Mouse (Mus musculus) forebrain, embryonic 12.5 days (tissue): ENCODE data around the gene Htt. TPM values are rescaled to one million over a fixed set of nuclear protein-coding genes. Genes with fewer than 3 reads are reported as not detected.

Experiments
- ATAC-seq: fragments of 200-750 bp; cut with Nextera tagmentation; 2 replicates; pipeline ENCODE4 v1.8.0; 2017; ENCODE audit warnings: moderate TSS enrichment; ENCODE audit not compliant: low FRiP score
- H3K27ac ChIP-seq: fragments of 300-500 bp; sonication (generic); 2 replicates; pipeline ENCODE4 v1.5.1; 2016; ENCODE audit warnings: mild to moderate bottlenecking
- H3K27me3 ChIP-seq: fragments of 300-500 bp; sonication (generic); 2 replicates; pipeline ENCODE4 v1.6.1; 2016; ENCODE audit warnings: mild to moderate bottlenecking
- H3K36me3 ChIP-seq: fragments of 300-500 bp; sonication (generic); replicated peaks from 2 replicates; pipeline ENCODE4 v1.6.1; 2016; ENCODE audit warnings: mild to moderate bottlenecking
- H3K4me1 ChIP-seq: fragments of 300-500 bp; sonication (generic); 2 replicates; pipeline ENCODE4 v1.6.1; 2016
- H3K4me2 ChIP-seq: fragments of 300-500 bp; sonication (generic); 2 replicates; pipeline ENCODE4 v1.6.1; 2016; ENCODE audit warnings: mild to moderate bottlenecking, moderate library complexity
- H3K4me3 ChIP-seq: fragments of 300-500 bp; sonication (generic); replicated peaks from 2 replicates; pipeline ENCODE4 v1.5.1; 2016; ENCODE audit warnings: mild to moderate bottlenecking
- H3K9ac ChIP-seq: fragments of 300-500 bp; sonication (generic); 2 replicates; pipeline ENCODE4 v1.6.1; 2016; ENCODE audit warnings: mild to moderate bottlenecking
- H3K9me3 ChIP-seq: fragments of 300-500 bp; sonication (generic); 2 replicates; pipeline ENCODE4 v1.6.1; 2016
- WGBS: fragments of 180-500 bp; shearing (Covaris S2); methylation state at CpG from one replicate; pipeline ENCODE4 v1.1.7; 2016; 5-methylcytosine and 5-hydroxymethylcytosine counted together
- polyA plus RNA-seq: library from polyadenylated mRNA; unstranded; fragments of >200 nt; fragmentation: Nextera tagmentation; extraction: Ambion mirVana; gene quantifications from 2 replicates; pipeline ENCODE4 v1.2.1, GENCODE M21; 2016

Gene Htt
- polyA plus RNA-seq, 1 experiment from 2014 or later = 22.0 TPM

DNA sequence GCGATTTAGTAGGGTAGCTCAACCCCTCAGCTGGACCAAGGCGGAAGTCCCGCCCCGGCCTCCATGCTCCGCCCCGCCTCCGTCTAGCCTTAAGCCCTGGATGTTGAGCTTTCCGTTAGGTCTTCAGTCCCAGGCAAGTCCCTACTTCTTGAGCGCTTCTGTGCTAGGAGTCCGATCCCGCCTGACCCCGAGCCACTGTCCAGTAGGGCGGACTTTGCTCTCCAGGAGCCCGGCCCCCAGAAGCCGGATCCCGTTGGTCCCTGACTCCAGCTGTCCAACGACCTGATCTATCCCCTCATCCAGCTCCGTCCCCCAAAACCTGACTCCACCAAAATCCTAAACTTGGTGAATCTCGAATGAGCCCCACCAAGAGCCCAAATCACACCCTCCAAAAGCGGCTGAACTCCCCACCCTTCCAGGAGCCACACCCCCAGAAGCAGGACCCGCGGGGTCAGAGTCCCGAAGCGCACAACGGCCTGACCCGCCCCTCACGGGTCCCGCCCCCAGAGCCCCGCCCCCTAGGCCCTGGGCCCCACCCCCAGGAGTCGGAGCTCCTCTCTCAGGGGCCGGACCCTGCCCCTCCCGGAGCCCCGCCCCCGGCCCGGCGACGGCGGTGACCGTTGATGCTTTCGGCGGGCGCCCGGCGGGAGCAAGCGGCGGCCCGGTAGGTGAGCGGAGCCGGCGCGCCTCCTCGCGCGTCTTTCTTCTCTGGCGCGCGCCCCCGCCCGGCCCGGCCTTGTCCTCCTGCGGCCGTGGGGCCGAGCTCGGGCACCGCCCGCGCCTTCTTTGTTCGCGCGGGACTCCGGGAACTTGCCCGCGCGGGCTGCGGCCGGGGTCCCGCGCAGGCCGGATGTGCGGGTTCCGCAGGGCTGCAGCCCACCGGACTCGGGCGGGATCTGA is 187.6 kb downstream of the Htt start, which contains the start of gene Rgs12:
Gene Rgs12, plus strand, starts transcription at position 585 of the 900 bp plus-strand sequence.
- peak; percentile 94 for ATAC-seq
- WGBS = under 1% methylated on average over 71 of the region's 84 CpGs
- Histone ChIP-seq H3K4me3 (peak within 1 kb of the TSS; percentile 73), H3K27ac (peak within 1 kb of the TSS; percentile 96), H3K9me3 (0 out of 2 replicates have a peak, but pooled peaks cover 8% of the 10 kb centered on the region), H3K4me1 (peaks cover 38% of the 10 kb centered on the region), H3K27me3 (no peaks in the 10 kb centered on the region), H3K9ac (peak within 1 kb of the TSS; percentile 91), H3K4me2 (peak within 1 kb of the TSS; percentile 87), H3K36me3 (peaks cover 18% of the 10 kb centered on the region)

DNA sequence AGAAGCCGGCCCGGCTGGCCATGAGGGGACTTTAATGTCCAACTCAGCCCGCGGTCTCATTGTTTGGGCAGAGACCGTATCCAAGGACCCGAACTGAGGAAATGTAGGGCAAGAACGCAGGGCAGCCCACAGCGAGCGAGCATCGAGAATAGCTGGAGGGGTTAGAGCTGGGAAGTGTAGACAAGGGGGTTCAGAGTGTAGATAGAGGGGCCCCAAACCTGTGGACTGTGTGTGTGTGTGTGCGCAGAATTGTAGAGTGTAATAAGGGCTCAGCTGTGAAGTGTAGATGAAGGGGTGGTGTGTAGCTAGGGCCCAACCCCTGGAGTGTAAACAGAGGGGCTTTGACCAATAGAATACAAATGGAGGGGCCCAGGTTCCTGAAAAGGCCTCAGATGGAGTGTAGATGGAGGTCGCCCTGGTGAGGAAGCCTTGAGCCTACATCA is 188.2 kb downstream of the Htt start:
- peaks cover 43% of the 10 kb centered on the region for H3K4me1 ChIP-seq
- H3K4me3 ChIP-seq = peak overlapping the region; percentile 73
- peak; percentile 63 for ATAC-seq
- H3K36me3 ChIP-seq = peaks cover 18% of the 10 kb centered on the region
- H3K9ac ChIP-seq = peak overlapping the region; percentile 91
- WGBS = under 1% methylated on average over 12 of the region's 12 CpGs
- 0 out of 2 replicates have a peak, but pooled peaks cover 8% of the 10 kb centered on the region for H3K9me3 ChIP-seq
- H3K4me2 ChIP-seq = peak overlapping the region; percentile 87
- H3K27ac ChIP-seq = peak overlapping the region; percentile 96
- H3K27me3 ChIP-seq = no peaks in the 10 kb centered on the region

DNA sequence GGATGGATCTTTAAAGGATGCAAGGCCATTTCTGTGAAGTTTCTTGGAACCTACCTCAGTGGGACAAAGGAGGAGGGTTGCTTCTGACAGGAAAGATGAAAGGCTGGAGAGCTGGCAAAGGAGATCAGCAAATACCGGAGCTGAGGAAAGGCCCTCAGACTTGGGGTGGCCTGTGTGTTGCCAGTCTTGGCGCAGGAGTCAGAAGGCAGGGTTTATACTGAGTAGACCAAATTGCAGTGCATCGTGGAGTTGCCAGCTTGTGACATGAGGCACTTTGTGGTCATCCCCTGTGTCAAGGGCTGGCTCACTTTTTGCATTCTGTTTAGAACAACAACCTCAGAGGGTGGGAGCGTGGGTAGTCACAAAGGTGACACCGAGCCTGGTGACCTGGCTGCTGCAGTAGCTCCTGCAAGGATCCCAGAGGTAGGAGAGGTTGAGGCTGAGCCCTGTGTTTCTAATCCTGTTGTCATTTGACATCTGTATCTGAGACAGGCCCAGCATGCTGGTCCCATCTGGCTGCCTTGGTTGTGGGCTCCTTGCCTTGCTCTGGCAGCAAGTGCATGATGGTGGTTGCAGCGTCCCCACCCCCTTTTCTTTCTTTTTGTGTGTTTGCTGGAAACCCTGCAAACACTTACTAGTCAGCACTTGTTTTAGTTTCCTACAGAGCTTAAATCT is 189.1 kb downstream of the Htt start:
- Histone ChIP-seq H3K4me3 (peak overlapping the region; percentile 73), H3K9ac (peak overlapping the region; percentile 91), H3K9me3 (0 out of 2 replicates have a peak, but pooled peaks cover 8% of the 10 kb centered on the region), H3K4me1 (peaks cover 44% of the 10 kb centered on the region), H3K4me2 (peak overlapping the region; percentile 87), H3K27ac (peak overlapping the region; percentile 96), H3K36me3 (peaks cover 18% of the 10 kb centered on the region), H3K27me3 (no peaks in the 10 kb centered on the region)
- no peak for ATAC-seq
- 71% methylated on average over 6 of the region's 6 CpGs for WGBS

DNA sequence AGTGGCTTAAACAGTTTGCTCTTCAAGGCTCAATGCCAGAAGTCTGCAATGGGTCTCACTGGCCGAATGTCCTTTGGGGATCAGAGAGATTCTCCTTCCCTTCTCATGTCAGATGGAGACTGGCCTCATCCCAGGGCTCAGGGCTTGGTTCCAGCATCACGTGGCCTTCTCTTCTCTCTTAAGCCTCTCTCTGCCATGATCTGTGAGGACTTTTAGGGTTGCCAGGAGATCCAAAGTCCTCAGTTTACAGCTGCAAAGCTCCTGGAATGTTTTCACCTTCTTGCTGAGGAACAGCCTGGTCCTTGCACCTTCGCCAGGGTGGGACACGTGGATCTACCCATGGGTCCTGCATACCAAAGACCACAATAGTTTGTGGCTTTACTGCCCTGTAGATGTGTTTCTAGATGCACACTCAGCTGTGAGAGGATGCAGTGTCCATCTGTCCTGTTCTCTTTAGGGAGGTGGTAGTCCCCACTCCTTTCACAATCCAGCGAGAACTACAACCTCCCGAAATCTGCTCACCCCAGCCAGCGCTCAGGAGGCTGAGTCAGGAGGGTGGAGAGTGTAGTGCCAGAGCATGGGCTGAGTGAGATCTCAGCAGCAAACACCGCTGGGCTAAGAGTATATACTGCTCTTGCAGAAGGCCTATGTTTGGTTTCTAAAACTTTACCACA is 189.8 kb downstream of the Htt start:
- Histone ChIP-seq H3K27me3 (no peaks in the 10 kb centered on the region), H3K36me3 (peaks cover 22% of the 10 kb centered on the region), H3K4me1 (peaks cover 51% of the 10 kb centered on the region), H3K4me2 (peak overlapping the region; percentile 87), H3K27ac (peak overlapping the region; percentile 96; the same call in 1 of the 2 replicates), H3K4me3 (peak overlapping the region; percentile 73; the same call in 1 of the 2 replicates), H3K9ac (peak overlapping the region; percentile 91), H3K9me3 (0 out of 2 replicates have a peak, but pooled peaks cover 8% of the 10 kb centered on the region)
- ATAC-seq = no peak
- 96% methylated on average over 8 of the region's 8 CpGs for WGBS

DNA sequence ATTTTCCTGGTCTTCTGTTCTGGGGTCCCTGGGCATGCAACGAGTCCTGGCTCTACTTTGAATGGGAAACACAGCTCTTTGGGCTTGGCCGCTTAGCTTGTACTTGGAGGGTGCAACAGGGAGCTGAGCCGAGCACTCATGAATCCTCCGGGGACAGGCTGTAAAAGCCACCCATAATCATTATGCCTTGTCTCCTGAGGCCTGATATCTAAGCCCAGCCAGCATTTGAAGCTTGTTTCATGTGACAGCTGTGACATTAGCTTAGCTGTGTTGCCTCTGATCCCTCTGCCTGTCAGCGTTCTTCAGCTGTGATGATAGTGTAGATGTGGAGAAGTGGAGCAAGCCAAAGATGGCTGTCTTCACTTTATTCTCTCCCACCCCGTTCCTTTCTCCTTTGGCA is 193.0 kb downstream of the Htt start:
- WGBS = 77% methylated on average over 6 of the region's 6 CpGs
- no peak overlapping the region for H3K9ac ChIP-seq
- H3K4me2 ChIP-seq = no peak overlapping the region; the same call in 1 of the 2 replicates
- 0 out of 2 replicates have a peak, but pooled peaks cover 8% of the 10 kb centered on the region for H3K9me3 ChIP-seq
- H3K4me3 ChIP-seq = no peak overlapping the region
- no peaks in the 10 kb centered on the region for H3K27me3 ChIP-seq
- ATAC-seq = no peak
- no peak overlapping the region for H3K27ac ChIP-seq
- H3K36me3 ChIP-seq = peaks cover 29% of the 10 kb centered on the region
- H3K4me1 ChIP-seq = peaks cover 66% of the 10 kb centered on the region

DNA sequence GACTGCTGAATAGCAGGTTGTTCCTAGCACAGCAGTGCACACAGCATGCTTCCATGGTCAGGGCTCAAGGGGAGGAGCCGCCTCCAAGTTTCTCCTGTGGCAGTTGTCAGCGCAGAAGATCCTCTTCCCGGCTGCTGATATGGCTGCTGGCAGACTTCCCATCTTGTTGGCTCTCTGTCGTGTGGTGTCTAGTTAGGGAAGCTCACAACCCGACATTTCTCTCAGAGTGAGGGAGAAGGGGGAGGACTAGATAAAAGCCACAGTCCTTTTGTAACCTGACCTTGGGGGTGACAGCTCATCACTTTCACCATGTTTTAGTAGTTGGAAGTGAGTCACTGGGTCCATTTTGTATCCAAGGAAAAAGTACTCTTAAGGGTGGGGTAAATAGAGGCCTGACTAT is 194.1 kb downstream of the Htt start:
- H3K36me3 ChIP-seq = peaks cover 29% of the 10 kb centered on the region
- 79% methylated on average over 5 of the region's 5 CpGs for WGBS

DNA sequence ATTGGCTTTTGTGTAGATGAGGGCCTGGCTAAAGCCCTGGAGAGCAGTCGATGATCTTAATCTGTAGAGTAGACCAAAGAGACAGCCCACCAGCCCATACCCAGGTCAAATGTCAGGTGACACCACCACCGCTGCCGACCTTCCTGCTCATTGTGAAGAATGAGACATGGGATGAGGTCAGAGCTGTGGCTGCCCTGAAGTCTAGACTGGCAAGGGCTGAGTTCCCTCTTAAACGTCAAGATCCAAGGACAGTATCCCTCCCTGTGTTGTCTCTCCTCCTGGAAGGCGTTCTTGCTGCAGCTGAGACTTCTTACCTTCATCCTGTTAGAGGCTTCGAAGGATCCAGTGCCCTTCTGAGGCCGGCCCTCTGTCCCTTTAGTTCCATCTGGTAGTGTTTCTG is 194.6 kb downstream of the Htt start:
- H3K27ac ChIP-seq = no peak overlapping the region
- H3K4me1 ChIP-seq = peaks cover 63% of the 10 kb centered on the region
- no peak overlapping the region for H3K9ac ChIP-seq
- H3K9me3 ChIP-seq = 0 out of 2 replicates have a peak, but pooled peaks cover 8% of the 10 kb centered on the region
- no peak overlapping the region for H3K4me2 ChIP-seq
- H3K4me3 ChIP-seq = no peak overlapping the region
- no peaks in the 10 kb centered on the region for H3K27me3 ChIP-seq
- WGBS = 88% methylated on average over 7 of the region's 7 CpGs
- peaks cover 27% of the 10 kb centered on the region for H3K36me3 ChIP-seq
- no peak for ATAC-seq

More for the DNA sequence above, 194.1 kb downstream of the Htt start:
- H3K4me3 ChIP-seq = no peak overlapping the region
- H3K27me3 ChIP-seq = no peaks in the 10 kb centered on the region
- 0 out of 2 replicates have a peak, but pooled peaks cover 8% of the 10 kb centered on the region for H3K9me3 ChIP-seq
- H3K27ac ChIP-seq = no peak overlapping the region
- H3K4me1 ChIP-seq = peaks cover 67% of the 10 kb centered on the region
- H3K9ac ChIP-seq = no peak overlapping the region
- ATAC-seq = no peak
- H3K4me2 ChIP-seq = no peak overlapping the region

DNA sequence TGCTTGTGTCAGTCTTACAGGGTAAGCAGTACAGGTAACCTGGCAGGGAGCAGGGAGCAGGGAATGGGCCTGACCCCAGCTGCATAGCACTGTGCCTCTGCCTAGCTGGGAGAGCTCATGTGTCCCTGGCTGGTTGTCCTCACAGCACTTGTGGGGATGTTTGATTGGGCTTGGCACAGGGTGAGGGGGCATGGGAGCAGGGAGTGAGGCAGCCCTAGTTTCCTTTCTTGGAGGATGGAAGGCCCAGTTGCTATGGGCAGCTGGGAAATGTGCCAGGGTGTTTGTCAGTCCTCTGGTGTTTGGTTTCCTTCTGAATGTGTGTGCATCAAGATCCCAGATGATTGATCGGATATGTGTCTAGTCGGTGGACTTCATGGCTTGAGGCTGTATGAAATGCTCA is 195.5 kb downstream of the Htt start:
- ATAC-seq = no peak
- no peak overlapping the region for H3K27ac ChIP-seq
- H3K4me1 ChIP-seq = peaks cover 59% of the 10 kb centered on the region
- H3K27me3 ChIP-seq = no peaks in the 10 kb centered on the region
- 0 out of 2 replicates have a peak, but pooled peaks cover 8% of the 10 kb centered on the region for H3K9me3 ChIP-seq
- H3K4me2 ChIP-seq = no peak overlapping the region
- WGBS = 89% methylated on average over 2 of the region's 2 CpGs
- no peak overlapping the region for H3K4me3 ChIP-seq
- peaks cover 21% of the 10 kb centered on the region for H3K36me3 ChIP-seq
- no peak overlapping the region for H3K9ac ChIP-seq

DNA sequence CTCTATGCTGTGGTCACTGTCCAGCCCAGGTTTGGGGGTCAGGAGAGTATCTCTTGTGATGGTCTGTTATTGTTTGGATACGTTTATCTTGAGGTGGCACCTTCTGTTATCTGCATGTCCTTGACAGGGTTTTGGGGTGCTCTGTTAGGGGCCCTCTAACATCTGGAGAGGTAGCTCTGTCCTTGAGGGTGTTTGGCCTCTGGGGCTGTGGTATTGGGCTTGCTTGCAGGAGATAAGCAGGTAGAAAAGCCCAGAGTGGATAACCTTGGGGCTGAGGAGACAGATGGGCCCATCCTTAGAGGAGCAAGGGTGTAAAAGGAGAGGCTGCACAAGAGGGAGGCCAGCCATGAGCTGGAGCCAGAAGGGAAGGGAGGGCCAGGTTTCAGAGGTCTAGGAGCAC is 198.5 kb downstream of the Htt start:
- H3K9ac ChIP-seq = no peak overlapping the region
- peaks cover 17% of the 10 kb centered on the region for H3K36me3 ChIP-seq
- H3K27ac ChIP-seq = no peak overlapping the region
- no peaks in the 10 kb centered on the region for H3K27me3 ChIP-seq
- no peaks in the 10 kb centered on the region for H3K9me3 ChIP-seq
- peaks cover 42% of the 10 kb centered on the region for H3K4me1 ChIP-seq
- no peak for ATAC-seq
- no peak overlapping the region for H3K4me3 ChIP-seq
- no peak overlapping the region for H3K4me2 ChIP-seq
- 87% methylated on average over 1 of the region's 1 CpGs for whole genome bisulfite sequencing
